Mouse (Mus musculus): ENCODE results near the gene Pgls. TPM values are rescaled to one million over a fixed set of nuclear protein-coding genes. Genes with fewer than 3 reads are reported as not detected.

The Pgls gene
- polyA plus RNA-seq, 1 experiment from 2014 or later, result 266 TPM

DNA sequence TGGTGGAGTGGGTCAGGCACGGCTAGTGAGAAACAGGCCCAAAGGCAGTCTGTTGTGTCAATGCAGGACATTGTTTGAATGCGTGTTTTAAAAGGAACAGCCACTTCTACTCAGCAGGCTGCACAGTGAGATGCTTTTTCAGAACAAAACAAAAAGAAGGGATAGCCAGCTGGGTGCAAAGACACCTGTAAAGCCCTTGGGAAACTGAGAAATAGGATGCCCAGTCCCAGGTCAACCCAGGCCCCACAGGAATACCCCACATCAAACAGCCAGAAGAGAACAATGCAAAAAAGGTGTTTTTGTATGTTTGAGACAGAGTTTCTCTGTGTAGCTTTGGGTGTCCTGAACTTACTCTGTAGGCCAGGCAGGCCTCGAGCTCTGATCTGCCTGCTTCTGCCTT lies 3.2 kb upstream of the Pgls start:
- H3K27ac ChIP-seq (ENCODE audit: low read length), result no peak overlapping the region

DNA sequence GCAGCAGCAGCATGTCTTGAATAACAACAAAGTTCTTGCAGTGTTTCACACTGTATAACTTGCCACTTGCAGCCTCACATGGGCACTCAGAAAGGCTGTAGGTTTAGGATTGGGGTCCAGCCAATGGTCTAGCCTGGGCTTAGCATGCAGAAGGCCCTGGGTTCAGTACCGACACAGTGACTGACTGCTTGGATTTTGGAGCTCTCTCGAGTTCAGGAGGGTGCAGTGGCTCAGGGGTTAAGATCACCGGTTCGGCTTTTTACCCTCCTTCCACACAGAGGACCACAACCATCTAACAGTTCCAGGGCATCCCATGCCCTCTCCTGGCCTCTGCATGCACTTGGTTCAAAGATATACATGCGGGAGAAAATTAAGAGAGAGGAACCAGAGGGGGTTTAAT lies 959 bp upstream of the Pgls start:
- Histone ChIP-seq H3K27ac (ENCODE audit: low read length) (no peak overlapping the region; the same call in 1 of the 2 replicates), H3K27me3 (ENCODE audit: control insufficient read depth, insufficient read depth, low read length) (no peaks in the 10 kb centered on the region), H3K9ac (replicated peaks; ENCODE audit: low read depth, low read length) (peak overlapping the region; percentile 89; the same call in 1 of the 2 replicates), H3K36me3 (ENCODE audit: control insufficient read depth, insufficient read depth, low read length) (peaks cover 6% of the 10 kb centered on the region), H3K4me2 (replicated peaks; ENCODE audit: low read depth, low read length) (peak overlapping the region; percentile 80), H3K9me3 (ENCODE audit: control insufficient read depth, low read depth, low read length) (no peaks in the 10 kb centered on the region), H3K4me3 (ENCODE audit: low read depth, low read length) (peak overlapping the region; percentile 90), H3K4me1 (ENCODE audit: control insufficient read depth, insufficient read depth, low read length) (peaks cover 18% of the 10 kb centered on the region; the same call in 1 of the 2 replicates)
- no peak for ATAC-seq (ENCODE audit: insufficient number of reproducible peaks, insufficient read depth, low FRiP score, low read depth)
- WGBS, result 14% methylated on average over 5 of the region's 5 CpGs

More for the DNA sequence above, 3.2 kb upstream of the Pgls start:
- WGBS, result 69% methylated on average over 3 of the region's 3 CpGs
- no peak for ATAC-seq (ENCODE audit: insufficient number of reproducible peaks, insufficient read depth, low FRiP score, low read depth)
- Histone ChIP-seq H3K4me3 (ENCODE audit: low read depth, low read length) (no peak overlapping the region), H3K27me3 (ENCODE audit: control insufficient read depth, insufficient read depth, low read length) (no peaks in the 10 kb centered on the region), H3K4me1 (ENCODE audit: control insufficient read depth, insufficient read depth, low read length) (peaks cover 16% of the 10 kb centered on the region; the same call in 1 of the 2 replicates), H3K4me2 (replicated peaks; ENCODE audit: low read depth, low read length) (no peak overlapping the region), H3K36me3 (ENCODE audit: control insufficient read depth, insufficient read depth, low read length) (peaks cover 5% of the 10 kb centered on the region), H3K9ac (replicated peaks; ENCODE audit: low read depth, low read length) (no peak overlapping the region), H3K9me3 (ENCODE audit: control insufficient read depth, low read depth, low read length) (no peaks in the 10 kb centered on the region)

DNA sequence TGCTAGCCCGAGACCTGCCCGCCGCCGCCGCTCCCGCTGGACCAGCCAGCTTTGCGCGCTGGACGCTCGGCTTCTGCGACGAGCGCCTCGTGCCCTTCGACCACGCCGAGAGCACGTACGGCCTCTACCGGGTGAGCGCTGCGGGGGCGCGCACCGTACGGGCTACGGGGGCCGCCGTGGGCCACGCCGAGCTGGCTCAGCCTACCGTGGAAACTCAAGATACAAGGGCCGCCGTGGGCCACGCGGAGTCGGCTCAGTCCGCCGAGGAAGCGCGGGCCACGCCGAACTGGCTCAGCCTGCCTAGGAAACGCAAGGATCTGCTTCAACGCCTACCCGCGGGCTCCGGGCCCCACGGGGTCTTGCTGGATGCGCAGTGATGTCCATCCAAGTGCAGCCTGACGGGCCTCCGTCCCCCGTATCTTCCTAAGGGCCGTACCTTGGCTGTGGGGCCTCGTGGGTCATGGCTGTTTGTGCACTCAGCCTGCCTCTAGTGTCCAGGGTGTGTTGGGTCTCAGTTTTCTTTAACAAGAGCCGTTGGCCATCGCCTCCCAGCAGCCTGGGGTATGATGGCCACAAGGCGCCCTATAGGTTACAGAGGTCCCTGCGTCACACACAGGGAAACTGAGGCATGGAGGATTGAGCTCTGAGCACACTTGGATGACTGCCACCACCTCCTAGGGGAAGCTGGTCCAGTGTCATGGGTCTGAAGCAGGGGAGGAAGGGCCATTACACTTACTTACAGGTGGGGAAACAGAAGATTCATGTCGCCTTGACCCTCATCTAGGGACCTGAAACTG lies 596 bp downstream of the Pgls start:
- Histone ChIP-seq H3K27me3 (ENCODE audit: control insufficient read depth, insufficient read depth, low read length) (no peaks in the 10 kb centered on the region), H3K36me3 (ENCODE audit: control insufficient read depth, insufficient read depth, low read length) (peaks cover 6% of the 10 kb centered on the region), H3K4me3 (ENCODE audit: low read depth, low read length) (peak overlapping the region; percentile 90), H3K9me3 (ENCODE audit: control insufficient read depth, low read depth, low read length) (no peaks in the 10 kb centered on the region), H3K9ac (replicated peaks; ENCODE audit: low read depth, low read length) (peak overlapping the region; percentile 89), H3K27ac (ENCODE audit: low read length) (peak overlapping the region; percentile 97), H3K4me1 (ENCODE audit: control insufficient read depth, insufficient read depth, low read length) (peaks cover 18% of the 10 kb centered on the region; the same call in 1 of the 2 replicates), H3K4me2 (replicated peaks; ENCODE audit: low read depth, low read length) (peak overlapping the region; percentile 80)
- WGBS, result 4% methylated on average over 60 of the region's 60 CpGs
- peak; percentile 68 for ATAC-seq (ENCODE audit: insufficient number of reproducible peaks, insufficient read depth, low FRiP score, low read depth)

DNA sequence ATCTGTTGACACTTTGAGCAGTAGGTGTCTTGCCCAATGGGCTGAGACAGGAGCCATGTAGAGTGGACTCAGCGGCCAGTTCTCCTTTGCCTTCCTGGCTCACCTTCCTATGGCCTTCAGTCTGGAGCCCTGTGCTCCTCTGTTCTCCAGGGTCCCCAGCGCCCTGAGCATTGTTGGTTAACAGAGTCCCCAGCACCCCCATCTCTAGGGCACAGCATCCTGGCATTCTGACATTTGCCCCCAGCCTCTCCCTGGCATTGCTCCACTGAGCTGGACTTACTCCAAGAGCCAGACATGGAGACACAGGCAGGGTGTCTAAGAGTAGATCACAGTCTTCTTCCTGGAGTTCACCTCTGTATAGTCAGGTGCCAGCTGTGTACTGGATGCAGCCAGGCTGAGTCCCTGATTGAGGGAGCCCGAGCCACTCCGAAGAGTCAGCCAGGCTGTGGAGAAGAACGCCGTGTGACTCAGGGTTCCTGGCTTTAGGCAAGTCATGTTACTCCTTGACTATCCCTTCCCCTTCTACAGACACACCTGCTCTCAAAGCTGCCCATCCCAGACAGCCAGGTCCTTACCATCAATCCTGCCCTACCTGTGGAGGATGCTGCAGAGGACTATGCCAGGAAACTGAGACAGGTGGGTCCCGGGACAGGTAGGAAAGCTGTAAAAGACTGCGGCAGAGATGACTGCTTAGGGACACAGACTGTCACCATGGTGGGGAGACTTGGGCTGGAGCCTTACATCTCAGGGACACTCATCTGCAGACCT lies 1.8 kb downstream of the Pgls start:
- 92% methylated on average over 8 of the region's 8 CpGs for WGBS
- H3K4me2 ChIP-seq (replicated peaks; ENCODE audit: low read depth, low read length), result no peak overlapping the region; the same call in 1 of the 2 replicates
- no peaks in the 10 kb centered on the region for H3K27me3 ChIP-seq (ENCODE audit: control insufficient read depth, insufficient read depth, low read length)
- H3K4me1 ChIP-seq (ENCODE audit: control insufficient read depth, insufficient read depth, low read length), result peaks cover 18% of the 10 kb centered on the region; the same call in 1 of the 2 replicates
- H3K27ac ChIP-seq (ENCODE audit: low read length), result no peak overlapping the region
- 0 out of 2 replicates have a peak overlapping the region, but pooled peaks have one; percentile 6 for H3K9ac ChIP-seq (replicated peaks; ENCODE audit: low read depth, low read length)
- peak overlapping the region; percentile 90; the same call in 1 of the 2 replicates for H3K4me3 ChIP-seq (ENCODE audit: low read depth, low read length)
- no peak for ATAC-seq (ENCODE audit: insufficient number of reproducible peaks, insufficient read depth, low FRiP score, low read depth)
- H3K36me3 ChIP-seq (ENCODE audit: control insufficient read depth, insufficient read depth, low read length), result peaks cover 6% of the 10 kb centered on the region
- H3K9me3 ChIP-seq (ENCODE audit: control insufficient read depth, low read depth, low read length), result no peaks in the 10 kb centered on the region

DNA sequence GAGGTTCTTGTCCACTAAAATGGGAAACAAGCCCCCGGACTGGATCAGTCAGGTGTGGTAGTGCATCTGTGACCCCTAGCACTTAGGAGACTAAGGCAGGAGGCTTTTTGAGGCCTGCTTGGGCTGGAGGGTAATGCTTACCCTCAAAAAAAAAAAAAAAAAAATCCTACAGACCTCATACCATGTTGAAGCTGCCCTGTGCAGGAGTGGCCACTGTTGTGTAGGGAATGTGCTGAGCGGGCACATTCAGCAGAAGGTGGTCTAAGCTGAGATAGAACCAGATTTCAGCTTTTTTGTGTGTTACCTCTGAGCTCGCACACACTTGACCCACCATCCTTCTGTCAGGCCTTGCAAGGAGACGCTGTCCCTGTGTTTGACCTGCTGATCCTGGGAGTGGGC lies 2.3 kb downstream of the Pgls start:
- no peaks in the 10 kb centered on the region for H3K27me3 ChIP-seq (ENCODE audit: control insufficient read depth, insufficient read depth, low read length)
- 0 out of 2 replicates have a peak overlapping the region, but pooled peaks have one; percentile 6 for H3K9ac ChIP-seq (replicated peaks; ENCODE audit: low read depth, low read length)
- no peak overlapping the region for H3K4me3 ChIP-seq (ENCODE audit: low read depth, low read length)
- H3K9me3 ChIP-seq (ENCODE audit: control insufficient read depth, low read depth, low read length), result no peaks in the 10 kb centered on the region
- no peak for ATAC-seq (ENCODE audit: insufficient number of reproducible peaks, insufficient read depth, low FRiP score, low read depth)
- H3K27ac ChIP-seq (ENCODE audit: low read length), result no peak overlapping the region
- no peak overlapping the region for H3K4me2 ChIP-seq (replicated peaks; ENCODE audit: low read depth, low read length)
- WGBS, result 87% methylated on average over 4 of the region's 4 CpGs
- peaks cover 18% of the 10 kb centered on the region; the same call in 1 of the 2 replicates for H3K4me1 ChIP-seq (ENCODE audit: control insufficient read depth, insufficient read depth, low read length)
- peaks cover 6% of the 10 kb centered on the region for H3K36me3 ChIP-seq (ENCODE audit: control insufficient read depth, insufficient read depth, low read length)

DNA sequence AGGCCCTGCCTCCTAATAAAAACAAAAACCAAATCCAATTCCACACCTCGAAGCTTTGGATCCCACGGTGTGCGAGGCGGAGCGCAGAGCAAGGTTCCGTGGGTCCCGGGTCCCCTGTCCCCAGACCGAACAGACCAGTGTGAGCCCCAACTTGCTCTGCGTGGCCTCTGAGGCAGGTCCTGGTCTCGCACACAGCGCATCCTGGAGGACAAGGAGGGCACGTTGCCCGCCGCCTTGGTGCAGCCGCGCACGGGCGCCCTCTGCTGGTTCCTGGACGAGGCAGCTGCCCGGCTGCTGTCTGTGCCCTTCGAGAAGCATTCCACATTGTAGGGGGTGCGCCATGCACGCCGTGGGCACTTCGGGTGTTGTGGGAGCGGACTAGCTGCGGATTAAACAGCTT lies 3.9 kb downstream of the Pgls start:
- Histone ChIP-seq H3K36me3 (ENCODE audit: control insufficient read depth, insufficient read depth, low read length) (peaks cover 6% of the 10 kb centered on the region), H3K27ac (ENCODE audit: low read length) (no peak overlapping the region), H3K27me3 (ENCODE audit: control insufficient read depth, insufficient read depth, low read length) (no peaks in the 10 kb centered on the region), H3K9ac (replicated peaks; ENCODE audit: low read depth, low read length) (no peak overlapping the region), H3K4me1 (ENCODE audit: control insufficient read depth, insufficient read depth, low read length) (peaks cover 16% of the 10 kb centered on the region; the same call in 1 of the 2 replicates), H3K9me3 (ENCODE audit: control insufficient read depth, low read depth, low read length) (no peaks in the 10 kb centered on the region), H3K4me2 (replicated peaks; ENCODE audit: low read depth, low read length) (no peak overlapping the region), H3K4me3 (ENCODE audit: low read depth, low read length) (no peak overlapping the region)
- 11% methylated on average over 27 of the region's 27 CpGs for WGBS
- 0 out of 2 replicates have a peak, but pooled peaks have one; percentile 9 for ATAC-seq (ENCODE audit: insufficient number of reproducible peaks, insufficient read depth, low FRiP score, low read depth)

DNA sequence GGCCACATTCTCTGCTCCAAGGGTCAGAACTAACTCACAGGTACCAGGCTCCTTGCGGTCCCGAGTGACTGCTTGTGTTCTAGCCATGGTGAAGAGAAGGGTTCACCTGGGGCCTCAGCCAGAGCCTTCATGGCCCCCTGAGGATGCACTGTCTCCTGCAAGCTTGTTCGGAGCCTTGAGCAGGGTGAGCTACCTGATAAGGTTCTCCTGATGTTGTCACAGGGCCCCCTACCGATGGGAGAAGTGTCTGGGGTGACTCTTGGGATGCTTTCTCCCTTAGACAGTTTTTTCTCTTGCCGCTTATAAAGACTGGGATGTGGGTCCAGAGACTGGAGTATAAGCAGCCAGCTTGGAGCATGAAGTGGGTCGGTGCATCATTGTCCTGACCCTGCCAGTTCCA lies 4.4 kb downstream of the Pgls start:
- H3K36me3 ChIP-seq (ENCODE audit: control insufficient read depth, insufficient read depth, low read length), result peaks cover 6% of the 10 kb centered on the region
- H3K4me1 ChIP-seq (ENCODE audit: control insufficient read depth, insufficient read depth, low read length), result peaks cover 12% of the 10 kb centered on the region; the same call in 1 of the 2 replicates
- H3K9me3 ChIP-seq (ENCODE audit: control insufficient read depth, low read depth, low read length), result no peaks in the 10 kb centered on the region
- H3K27me3 ChIP-seq (ENCODE audit: control insufficient read depth, insufficient read depth, low read length), result no peaks in the 10 kb centered on the region
- no peak overlapping the region; the same call in 1 of the 2 replicates for H3K9ac ChIP-seq (replicated peaks; ENCODE audit: low read depth, low read length)
- WGBS, result 57% methylated on average over 6 of the region's 6 CpGs
- no peak for ATAC-seq (ENCODE audit: insufficient number of reproducible peaks, insufficient read depth, low FRiP score, low read depth)
- H3K4me3 ChIP-seq (ENCODE audit: low read depth, low read length), result no peak overlapping the region
- no peak overlapping the region for H3K27ac ChIP-seq (ENCODE audit: low read length)
- no peak overlapping the region for H3K4me2 ChIP-seq (replicated peaks; ENCODE audit: low read depth, low read length)

DNA sequence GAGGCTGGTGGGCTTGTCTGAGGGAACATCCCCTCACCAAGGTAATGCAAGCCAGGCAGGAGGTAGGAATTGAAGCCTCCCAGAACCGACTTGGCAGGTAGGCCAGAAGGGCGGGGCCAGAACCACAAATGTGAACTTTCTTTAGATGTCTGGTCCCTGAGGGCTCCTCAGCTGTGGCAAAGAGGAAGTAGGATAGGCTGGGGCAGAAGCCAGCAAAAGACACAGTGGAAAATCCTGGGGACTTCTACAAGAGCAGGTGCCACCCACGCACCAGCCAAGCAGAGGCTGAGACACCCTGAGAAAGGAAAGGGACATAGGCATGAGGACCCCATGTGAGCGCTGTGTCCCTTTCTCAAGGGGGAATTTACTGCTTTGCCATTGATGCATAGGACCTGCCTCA lies 4.8 kb downstream of the Pgls start:
- 75% methylated on average over 4 of the region's 4 CpGs for WGBS
- Histone ChIP-seq H3K4me2 (replicated peaks; ENCODE audit: low read depth, low read length) (no peak overlapping the region), H3K27me3 (ENCODE audit: control insufficient read depth, insufficient read depth, low read length) (no peaks in the 10 kb centered on the region), H3K36me3 (ENCODE audit: control insufficient read depth, insufficient read depth, low read length) (peaks cover 6% of the 10 kb centered on the region), H3K4me1 (ENCODE audit: control insufficient read depth, insufficient read depth, low read length) (peaks cover 12% of the 10 kb centered on the region; the same call in 1 of the 2 replicates), H3K27ac (ENCODE audit: low read length) (no peak overlapping the region), H3K9me3 (ENCODE audit: control insufficient read depth, low read depth, low read length) (no peaks in the 10 kb centered on the region), H3K9ac (replicated peaks; ENCODE audit: low read depth, low read length) (no peak overlapping the region), H3K4me3 (ENCODE audit: low read depth, low read length) (no peak overlapping the region)
- no peak for ATAC-seq (ENCODE audit: insufficient number of reproducible peaks, insufficient read depth, low FRiP score, low read depth)
